Mouse (Mus musculus) small intestine, adult 2 months (tissue): ENCODE data around the gene Il33.

ENCODE experiments used
- CTCF ChIP-seq: fragments of 200-500 bp; IDR thresholded peaks from 2 replicates; pipeline ENCODE4 v1.5.1; 2012; ENCODE audit warnings: low read depth, mild to moderate bottlenecking, control low read depth, inconsistent platforms, low read length, moderate library complexity, mixed read lengths; ENCODE audit not compliant: insufficient replicate concordance, insufficient read length; ENCODE audit errors: extremely low read depth
- POLR2A ChIP-seq: fragments of 200-500 bp; IDR thresholded peaks from 2 replicates; pipeline ENCODE4 v1.6.1; 2012; ENCODE audit warnings: low read depth, mild to moderate bottlenecking, control low read depth, inconsistent platforms, low read length, moderate library complexity

GRCm38 (mm10) chr19:29960906-29961305, 36.0 kb downstream of the Il33 start:
- TF ChIP-seq POLR2A (no peak), CTCF (no peak)
